Mouse (Mus musculus): ENCODE data around the gene Dnajb2.
"Not testable (repeated sequence)": the region's sequence is repeated elsewhere in the genome, so short reads cannot be mapped to it uniquely, and the experiment has no call there.

The Dnajb2 gene

GRCm38 (mm10) chr1:75219078-75219477, 17.1 kb upstream of the Dnajb2 start:
- peak; percentile 82 for DNase-seq

DNA sequence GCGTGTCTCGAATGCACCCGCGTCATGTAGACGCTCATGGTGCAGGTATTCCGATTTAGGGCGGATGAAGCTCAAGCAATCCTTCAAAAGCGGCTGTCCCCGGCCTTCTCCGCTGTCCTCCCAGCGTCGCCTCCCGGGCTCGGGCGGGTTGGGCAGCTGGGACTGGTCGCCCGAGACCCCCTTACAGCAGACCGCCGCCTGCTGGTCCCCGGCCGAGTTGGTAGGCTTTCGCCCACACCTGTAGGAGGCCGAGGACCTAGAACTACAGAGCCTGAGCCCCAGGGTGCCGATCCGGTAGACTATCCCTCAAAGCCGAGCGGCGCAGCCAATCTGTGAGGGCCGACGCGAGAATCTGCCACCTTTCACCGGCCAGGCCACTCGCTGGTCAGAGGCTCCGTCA, 16.7 kb upstream of the Dnajb2 start, which contains the start of gene Tuba4a:
TSS of gene Tuba4a (minus strand) at position 335 of the 400 bp plus-strand sequence.
- peak; percentile 49 for DNase-seq

GRCm38 (mm10) chr1:75221538-75221937, 14.7 kb upstream of the Dnajb2 start:
- no peak for DNase-seq

DNA sequence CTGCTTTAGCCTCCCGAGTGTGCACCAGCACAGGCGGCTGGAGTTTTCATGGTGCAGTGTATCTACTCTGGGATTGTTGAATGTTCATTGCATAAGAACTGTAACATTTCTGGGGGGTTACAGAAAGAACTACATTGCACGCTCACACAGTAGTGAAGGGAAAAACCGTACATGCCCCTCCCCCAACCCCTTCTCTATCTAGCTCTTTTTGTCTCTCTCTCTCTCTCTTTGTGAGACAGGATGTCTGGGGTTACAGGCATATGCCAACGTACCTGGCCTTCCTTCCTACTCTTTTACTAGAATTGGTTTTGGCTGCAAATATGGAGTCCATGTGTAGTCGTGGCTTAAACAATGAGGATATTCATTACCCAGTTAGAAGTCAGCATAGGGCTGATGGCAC, 13.3 kb upstream of the Dnajb2 start:
- no peak for DNase-seq

GRCm38 (mm10) chr1:75223532-75223931, 12.7 kb upstream of the Dnajb2 start:
- DNase-seq, result no peak

DNA sequence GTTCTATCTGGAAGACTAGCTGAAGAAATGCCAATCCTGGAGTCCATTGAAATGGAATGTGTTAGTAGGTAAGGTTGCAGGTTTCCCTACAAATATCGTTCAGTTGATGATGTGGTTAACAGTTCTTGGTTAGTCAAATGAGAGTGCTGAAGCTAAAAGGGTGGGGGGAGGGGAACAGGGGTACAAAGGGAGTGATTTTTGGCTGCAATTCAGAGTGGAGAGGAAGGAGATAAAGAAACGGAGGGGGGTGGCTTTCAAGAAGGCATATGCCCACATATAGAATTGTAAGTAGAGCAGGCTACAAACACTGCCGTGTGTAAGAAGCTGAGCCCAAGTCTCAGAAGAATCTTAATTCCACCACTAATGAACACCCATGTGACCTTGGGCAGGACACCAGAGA, 10.7 kb upstream of the Dnajb2 start:
- no peak for DNase-seq

DNA sequence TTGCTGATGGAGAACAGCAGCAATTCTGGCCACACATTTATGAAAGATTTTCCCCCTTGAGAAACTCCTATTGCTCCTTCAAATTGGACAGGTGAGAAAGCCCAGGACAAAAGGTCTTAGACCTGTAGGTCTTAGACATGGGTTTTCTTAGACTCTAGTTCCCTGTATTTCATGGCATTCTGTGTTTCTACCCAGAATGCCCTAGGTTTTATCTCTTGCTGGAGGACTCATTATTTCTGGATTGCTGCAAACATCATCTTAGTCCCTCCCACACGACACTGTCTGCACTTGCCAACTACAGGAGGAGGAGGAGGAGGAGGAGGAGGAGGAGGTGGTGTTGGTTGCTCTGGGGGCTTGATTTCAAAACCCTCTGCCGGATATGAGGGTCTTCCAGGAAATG, 10.1 kb upstream of the Dnajb2 start:
- DNase-seq, result no peak

GRCm38 (mm10) chr1:75227653-75228052, 8.6 kb upstream of the Dnajb2 start:
- DNase-seq, result no peak

DNA sequence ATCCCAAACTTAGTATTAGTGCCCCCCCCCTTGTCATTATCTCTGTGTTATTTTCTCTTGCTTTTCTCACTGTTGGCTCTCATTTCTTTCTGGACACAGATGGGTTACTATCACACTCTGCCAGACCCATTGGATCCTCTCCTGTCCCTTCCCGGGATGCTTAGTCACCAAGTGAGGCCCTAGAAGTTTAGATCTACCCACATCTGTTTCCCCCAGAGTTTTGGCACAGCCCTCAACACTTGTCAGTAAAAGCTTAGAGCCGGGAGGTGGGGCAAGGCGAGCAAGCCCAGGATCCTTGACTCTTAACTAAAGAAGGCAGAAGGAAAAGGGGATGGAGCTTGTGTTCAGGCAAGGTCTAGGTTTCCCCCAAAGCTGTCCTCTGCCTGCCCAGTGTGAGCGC, 7.0 kb upstream of the Dnajb2 start:
- no peak for DNase-seq

GRCm38 (mm10) chr1:75230335-75230994, 5.7 kb upstream of the Dnajb2 start:
- DNase-seq, result no peak

GRCm38 (mm10) chr1:75231224-75231623, 5.0 kb upstream of the Dnajb2 start:
- DNase-seq, result no peak

- no peak for DNase-seq
These were observed 4.5 kb upstream of the Dnajb2 start, which contains the start of gene A630095N17Rik for GRCm38 (mm10) chr1:75231664-75232152. TSS of gene A630095N17Rik (minus strand) at chr1:75232102.

GRCm38 (mm10) chr1:75232489-75232888, 3.7 kb upstream of the Dnajb2 start:
- not testable (repeated sequence) for DNase-seq

DNA sequence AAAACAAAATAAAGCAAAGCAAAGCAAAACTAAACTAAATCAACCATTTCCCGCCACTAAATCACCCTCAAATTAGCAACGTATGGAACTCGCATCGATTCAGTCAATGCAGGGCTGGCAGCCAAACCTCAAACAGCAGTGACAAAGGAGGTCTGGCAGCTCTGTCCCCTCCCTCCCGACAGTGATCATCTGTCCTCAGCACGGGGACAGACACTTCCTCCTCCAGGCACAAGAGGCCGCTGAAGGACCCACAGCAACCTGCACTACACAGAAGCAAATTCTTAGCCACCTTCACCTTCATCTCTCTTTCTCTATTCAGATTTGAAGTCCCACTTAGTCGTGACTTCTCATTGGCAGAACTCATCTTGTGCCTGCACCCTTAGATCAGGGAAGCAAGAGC, 1.6 kb upstream of the Dnajb2 start:
- peak; percentile 51 for DNase-seq

- DNase-seq, result no peak
These were observed 3.4 kb downstream of the Dnajb2 start for GRCm38 (mm10) chr1:75239591-75239990.

- DNase-seq, result no peak
These were observed 7.2 kb downstream of the Dnajb2 start for GRCm38 (mm10) chr1:75243411-75243810.

- no peak for DNase-seq
These were observed 8.1 kb downstream of the Dnajb2 start for GRCm38 (mm10) chr1:75244175-75244826.

DNA sequence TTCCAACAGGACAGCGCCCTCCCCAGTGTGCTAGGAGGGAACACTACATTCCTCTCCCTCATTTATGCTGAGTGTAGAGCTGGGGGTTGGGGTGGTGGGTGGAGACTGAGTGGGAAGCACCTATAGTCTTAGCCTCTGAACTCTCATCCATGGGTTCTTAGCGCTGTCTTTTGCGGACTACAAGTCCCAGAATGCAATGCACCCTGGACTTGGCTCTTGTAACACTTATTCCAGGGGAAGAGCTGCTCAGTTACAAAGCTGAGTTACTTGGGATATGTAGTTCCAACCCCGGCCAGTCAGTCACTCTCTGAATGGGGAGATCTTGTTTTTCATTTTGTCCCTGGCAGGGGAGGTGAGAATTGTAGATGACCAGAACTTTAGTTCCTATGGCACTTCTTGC, 8.6 kb downstream of the Dnajb2 start:
- no peak for DNase-seq

- no peak for DNase-seq
These were observed 11.1 kb downstream of the Dnajb2 start for GRCm38 (mm10) chr1:75247071-75247930.

DNA sequence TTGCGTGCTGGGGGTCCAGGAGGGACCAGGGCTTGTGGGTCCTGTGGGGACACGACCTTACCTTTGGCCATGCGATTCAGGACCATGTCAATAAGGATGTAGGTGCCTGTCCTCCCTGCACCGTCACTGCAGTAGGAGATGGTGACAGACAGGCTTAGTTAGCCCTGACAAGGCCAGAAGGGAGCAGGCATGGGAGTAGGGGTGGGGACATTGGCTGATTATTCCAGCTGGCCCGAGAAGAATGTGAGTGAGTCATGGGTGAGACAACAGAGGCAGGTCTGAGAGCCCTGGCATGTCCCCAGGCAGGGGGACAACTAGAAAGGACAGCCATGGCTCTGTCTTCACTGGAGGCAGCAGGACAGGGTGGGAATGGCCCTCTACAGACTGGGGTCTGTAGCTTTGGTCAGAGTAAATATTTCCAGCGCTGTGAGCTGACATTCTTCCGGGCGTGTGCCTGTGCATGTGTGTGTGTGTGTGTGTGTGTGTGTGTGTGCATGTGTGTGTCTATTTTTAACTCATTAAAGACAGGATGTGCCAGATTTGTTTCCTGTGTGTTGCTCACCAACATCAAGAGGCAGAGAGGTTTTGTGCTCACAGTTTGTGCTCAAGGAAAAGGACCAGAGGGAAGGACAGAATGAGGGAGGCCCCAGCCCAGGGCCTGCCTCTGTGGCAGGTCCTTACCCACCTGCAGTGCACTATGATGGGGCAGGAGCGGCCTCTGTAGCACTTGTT, 12.0 kb downstream of the Dnajb2 start:
- DNase-seq, result no peak

GRCm38 (mm10) chr1:75250498-75250897, 14.3 kb downstream of the Dnajb2 start:
- no peak for DNase-seq

DNA sequence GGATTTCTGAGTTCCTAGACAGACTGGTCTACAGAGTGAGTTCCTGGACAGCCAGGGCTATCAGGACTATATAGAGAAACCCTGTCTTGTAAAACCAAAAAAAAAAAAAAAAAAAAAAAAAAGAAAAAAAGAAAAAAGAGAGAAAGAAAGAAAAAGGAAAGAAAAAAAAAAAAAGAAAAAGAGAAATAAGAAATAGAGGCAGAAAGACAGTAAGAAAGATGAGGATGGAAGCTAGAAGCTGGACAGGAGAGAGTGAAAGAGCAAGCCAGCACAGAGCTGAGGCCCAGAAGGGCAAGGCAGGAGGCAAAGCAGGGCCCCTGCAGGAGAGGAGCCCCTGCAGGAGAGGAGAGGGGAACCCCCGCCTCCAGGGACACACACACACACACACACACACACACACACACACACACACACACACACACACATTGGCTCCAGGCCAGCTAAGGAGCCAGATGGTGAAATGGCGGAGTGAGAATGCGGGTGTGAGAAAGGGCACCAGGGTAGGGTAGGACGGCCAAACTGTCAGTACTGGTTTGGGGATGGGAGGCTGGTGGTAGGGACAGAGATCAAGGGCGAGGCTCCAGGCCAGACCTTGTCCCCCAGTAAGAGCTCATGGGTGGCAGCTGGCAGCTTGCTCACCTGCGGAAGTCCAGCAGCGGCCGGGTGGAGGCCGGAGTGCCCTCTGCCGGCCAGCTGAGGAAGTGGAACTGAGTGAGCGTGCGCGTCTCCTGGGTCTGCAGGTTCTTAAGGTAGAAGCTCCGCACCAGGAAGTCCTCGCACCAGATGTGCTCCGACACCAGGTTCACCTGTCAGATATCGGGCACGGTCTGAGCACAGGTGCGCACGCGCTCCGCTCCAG, 15.1 kb downstream of the Dnajb2 start:
- DNase-seq, result peak; percentile 55

Data from right cerebral cortex, postnatal 4 days (tissue).